Mouse (Mus musculus) spleen, postnatal 4 days (tissue): ENCODE results near the gene Myo9a.

Experiments
- DNase-seq, 2 experiments: peaks; one replicate each; pipeline ENCODE4 v3.0.0; 2022; ENCODE audit warnings: low spot score in 2 of 2

Gene Myo9a

GRCm38 (mm10) chr9:59750267-59751065 lies at the start of gene Myo9a, which contains the start of gene Senp8:
TSS of gene Myo9a (plus strand) at chr9:59750896.
TSS of gene Senp8 (minus strand) at chr9:59750710.
- peak; percentile 99 to 100 for DNase-seq

- DNase-seq = no peak
Observed at GRCm38 (mm10) chr9:59701094-59701493, 49.6 kb upstream of the Myo9a start.

GRCm38 (mm10) chr9:59703099-59703498 lies 47.6 kb upstream of the Myo9a start:
- no peak for DNase-seq

DNA sequence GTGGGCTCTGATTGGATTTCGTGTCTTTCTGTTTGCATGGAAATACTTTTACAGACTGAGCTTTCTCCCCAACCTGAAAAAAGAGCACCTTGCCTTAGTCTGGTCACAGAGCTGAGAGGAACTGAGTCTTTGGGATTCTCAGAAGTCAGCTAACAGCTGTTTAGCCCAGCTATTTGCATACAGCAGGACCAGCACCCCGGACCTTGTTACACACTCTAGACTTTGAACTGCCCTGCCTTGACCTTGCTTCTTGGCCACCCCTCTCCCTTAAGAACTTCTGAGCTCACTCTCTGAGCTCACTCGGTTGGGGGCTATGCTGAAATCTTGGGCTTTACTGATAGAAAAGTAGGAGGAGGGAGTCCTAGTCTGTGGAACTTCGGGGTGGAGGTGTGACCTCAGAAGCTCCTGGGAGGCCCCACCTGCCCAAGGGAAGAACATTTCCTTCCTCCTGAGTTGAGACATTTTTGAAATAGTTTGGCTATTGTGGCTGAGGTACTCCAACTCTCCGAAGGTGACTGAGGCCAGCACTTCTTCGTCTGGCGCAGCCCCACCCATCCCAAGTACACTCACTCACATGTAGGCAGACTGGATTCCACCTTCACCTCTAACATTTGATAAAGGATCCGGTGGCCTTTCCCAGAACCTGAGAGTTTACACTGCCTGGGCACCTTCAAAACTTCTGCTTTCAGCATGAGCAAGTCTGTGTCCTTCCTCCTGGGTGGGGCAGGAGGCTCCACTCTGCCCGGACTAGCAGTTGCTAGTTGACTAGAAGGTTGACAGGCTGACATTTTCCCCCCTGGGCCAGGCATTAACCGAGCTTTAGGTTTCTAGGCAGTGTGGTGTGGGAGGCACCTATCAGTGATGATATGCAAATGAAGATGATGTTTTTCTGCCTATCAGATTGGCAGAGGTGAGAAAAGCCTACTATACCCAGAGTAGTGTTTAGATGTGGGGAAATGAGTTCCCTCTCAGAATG lies 43.6 kb upstream of the Myo9a start:
- DNase-seq = peak in 1 of 2 experiments; percentile 23

DNA sequence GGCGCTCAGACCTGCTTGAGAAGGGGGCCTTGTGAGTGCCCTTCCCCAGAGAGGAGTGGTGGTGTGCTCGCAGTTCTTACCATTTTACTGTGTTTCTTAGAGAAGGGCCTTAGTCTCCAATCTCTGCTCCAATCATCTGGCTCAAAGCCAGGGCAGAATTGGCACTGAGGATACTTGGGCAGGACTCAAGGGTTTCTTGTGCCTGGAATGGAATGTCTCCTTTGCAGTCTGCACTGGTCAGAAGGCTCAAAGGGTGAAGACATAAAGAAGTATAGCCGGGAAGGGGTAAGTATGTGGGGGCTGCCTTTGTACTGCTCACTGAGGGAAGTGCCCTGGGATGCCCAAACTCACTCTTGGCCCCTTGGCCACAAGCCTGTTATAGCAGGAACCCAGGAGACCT lies 41.5 kb upstream of the Myo9a start:
- DNase-seq = no peak

DNA sequence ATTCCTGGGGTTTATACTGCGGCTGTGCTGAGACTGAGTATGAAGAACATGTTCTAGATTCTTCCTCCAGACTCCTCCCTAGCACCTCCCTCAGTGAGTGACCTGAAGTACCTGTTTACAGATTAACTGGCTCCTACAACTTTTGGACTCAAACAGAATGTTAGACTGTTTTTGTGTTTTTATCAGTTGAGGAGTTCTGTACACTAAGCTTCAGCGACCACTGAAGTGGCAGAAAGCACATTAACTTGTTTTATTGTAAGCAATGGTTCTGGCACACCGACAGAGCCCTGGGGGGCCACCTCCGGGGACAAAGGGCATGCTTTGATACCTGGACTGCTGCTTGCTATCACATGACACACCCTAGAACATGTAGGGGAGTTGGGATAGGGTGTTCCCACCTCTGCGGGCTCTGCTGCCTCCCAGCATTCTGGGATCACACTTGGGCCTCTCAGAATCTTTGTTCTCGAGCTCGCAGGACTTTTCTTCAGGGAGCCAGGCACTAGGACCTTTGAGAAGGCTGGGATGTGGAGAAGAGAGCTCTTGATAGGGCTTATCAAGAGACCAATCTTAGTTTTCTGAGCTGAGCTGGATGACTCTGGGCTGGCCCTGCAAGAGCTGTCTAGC lies 34.3 kb upstream of the Myo9a start:
- DNase-seq = no peak

- DNase-seq = no peak
Observed at GRCm38 (mm10) chr9:59718237-59718636, 32.5 kb upstream of the Myo9a start.

DNA sequence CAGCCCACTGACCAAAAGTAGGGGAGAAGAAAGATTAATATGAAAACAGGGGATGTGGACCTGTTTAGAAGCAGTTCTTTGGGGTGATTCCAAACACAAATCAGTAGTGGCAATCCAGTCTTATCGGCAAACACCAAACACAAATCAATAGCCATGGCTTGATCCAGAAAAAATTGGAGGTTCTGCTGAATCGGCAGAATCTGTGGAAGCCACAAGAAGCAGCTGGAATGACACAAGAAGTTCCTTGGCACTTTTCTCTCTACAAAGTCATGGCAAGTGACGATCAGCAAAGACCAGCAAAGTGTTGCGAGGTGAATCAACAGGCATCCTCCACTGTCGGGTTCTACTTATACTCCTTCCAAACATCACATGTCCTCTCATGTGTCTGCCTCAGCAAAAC lies 29.6 kb upstream of the Myo9a start:
- no peak for DNase-seq

GRCm38 (mm10) chr9:59723096-59723657 lies 27.5 kb upstream of the Myo9a start:
- DNase-seq = peak; percentile 49 to 75

DNA sequence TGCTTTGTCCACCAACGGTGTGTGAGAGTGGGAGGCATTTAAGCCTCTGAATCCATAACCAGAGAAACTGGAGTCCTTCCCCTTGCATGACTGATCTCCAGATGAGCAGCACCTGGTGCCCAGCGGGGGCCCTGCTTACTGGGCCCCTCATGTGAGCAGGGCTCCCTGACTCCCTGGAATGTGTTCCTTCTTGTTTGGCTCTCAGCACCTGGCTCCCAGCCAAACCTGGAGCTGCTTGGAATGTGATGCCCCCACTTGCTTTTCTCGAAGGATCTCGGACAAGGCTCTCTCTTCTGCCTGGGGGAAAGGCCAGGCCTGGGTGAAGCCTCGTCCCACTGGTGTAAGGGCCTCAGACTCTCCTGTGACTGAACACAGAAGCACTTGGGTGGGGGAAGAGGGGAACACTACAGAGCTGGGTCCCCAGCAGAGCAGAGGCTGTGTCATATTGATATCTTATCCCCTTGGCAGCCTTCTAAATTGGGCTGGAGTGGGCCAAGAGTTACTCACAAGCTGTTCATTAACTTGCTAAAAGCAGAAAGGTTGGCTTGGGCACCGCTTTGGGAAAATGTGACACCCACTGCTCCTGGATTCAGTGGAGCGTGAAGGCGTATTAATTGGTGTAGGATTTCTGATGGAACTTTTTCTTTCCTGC lies 26.8 kb upstream of the Myo9a start:
- peak in 1 of 2 experiments; percentile 60 for DNase-seq

DNA sequence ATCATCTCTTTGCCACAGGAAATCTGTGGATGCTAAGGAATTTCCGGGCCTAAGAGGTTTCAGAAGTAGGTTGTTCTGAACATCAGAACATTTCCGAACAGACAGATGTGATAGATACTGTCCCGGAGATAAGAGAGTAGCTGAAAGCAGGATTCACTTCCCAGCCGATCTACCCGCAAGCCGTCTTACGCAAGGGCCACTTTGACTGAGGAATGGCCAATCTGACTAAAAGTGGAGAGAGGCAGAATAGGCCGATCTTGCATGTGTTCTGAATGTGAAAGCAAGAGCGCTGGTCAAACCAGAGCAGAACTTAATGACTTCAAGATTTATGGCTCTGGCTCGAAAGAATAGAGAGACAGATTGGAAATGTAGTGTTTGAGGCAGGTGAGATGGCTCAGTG lies 25.2 kb upstream of the Myo9a start:
- no peak for DNase-seq

GRCm38 (mm10) chr9:59727569-59728286 lies 23.0 kb upstream of the Myo9a start:
- no peak for DNase-seq

GRCm38 (mm10) chr9:59731136-59731535 lies 19.6 kb upstream of the Myo9a start:
- no peak for DNase-seq

DNA sequence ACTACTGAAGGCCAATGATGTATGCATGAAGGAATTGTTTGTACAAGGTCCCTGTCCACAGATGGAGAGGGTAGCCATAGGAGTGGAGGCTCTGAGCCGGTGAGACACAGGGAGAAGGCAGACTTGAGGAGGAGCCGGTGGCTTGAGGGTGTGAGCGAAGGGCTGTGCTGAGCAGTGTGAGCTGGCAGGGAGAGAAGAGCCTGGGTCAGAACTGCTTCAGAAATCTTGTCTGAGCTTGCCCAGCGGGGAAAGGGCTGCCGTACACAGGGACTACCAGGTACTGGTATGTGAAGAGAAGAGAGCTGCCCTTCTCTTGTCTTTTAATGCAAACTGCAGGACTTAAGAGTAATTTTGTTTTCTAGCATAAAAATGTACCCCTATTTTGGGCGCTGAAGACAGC lies 17.6 kb upstream of the Myo9a start:
- no peak for DNase-seq

DNA sequence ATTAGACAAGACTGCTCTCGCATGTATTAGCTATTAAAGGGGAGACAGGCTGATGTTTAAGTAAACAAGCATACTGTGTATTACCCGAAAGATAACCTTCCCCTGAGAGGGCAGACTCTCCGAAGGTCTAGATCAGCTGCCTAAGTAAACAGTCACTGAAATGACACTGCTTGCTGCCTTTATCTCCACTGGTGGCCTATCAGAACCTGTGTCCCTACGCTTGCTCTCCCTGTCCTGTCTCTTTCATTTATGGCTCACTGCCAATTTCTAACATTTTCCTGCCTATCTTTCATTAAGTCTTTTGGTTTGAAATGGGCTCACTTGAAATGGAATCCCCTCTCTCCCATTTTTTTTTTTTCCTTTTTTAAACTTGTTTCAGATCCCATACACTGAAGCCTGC lies 15.3 kb upstream of the Myo9a start:
- no peak for DNase-seq

DNA sequence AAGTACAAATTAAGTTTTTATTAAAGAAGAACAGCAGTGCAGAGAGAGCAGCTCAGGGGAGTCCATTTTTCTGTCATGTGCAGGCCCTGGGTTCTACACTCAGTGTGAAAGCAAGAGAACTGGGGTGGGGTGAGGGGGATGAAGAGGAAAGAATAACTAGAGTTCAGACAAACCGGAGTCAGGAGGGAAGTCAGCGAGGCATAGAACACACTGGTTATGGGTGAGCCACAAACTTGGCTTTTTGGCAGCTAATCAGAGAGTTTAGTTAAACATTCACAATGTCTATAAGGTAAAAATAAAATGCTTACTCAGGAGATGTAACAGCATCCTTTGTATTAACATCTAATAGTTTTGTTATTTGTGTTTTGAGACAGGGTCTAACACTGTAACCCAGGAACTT lies 10.1 kb upstream of the Myo9a start:
- DNase-seq = no peak

GRCm38 (mm10) chr9:59743903-59744302 lies 6.8 kb upstream of the Myo9a start:
- no peak for DNase-seq

- DNase-seq = no peak
Observed at GRCm38 (mm10) chr9:59748387-59748786, 2.3 kb upstream of the Myo9a start.

GRCm38 (mm10) chr9:59748969-59749368 lies 1.7 kb upstream of the Myo9a start:
- no peak for DNase-seq

- no peak for DNase-seq
Observed at GRCm38 (mm10) chr9:59749581-59750265, 973 bp upstream of the Myo9a start.
